Mouse (Mus musculus) T-helper 1 cell (primary cell): ENCODE data around the gene Arf1.

Experiments used
- in situ Hi-C: fragments of 300-600 bp; cut with MboI, MseI; formaldehyde crosslinking; loops from one replicate; pipeline ENCODE4 v1.15.1; 2025; ENCODE audit warnings: high pct_unique_total_duplicates

Arf1 gene

GRCm38 (mm10) chr11:59226787-59227603 lies 1.1 kb downstream of the Arf1 start:
- in situ Hi-C loops: no loop called here

DNA sequence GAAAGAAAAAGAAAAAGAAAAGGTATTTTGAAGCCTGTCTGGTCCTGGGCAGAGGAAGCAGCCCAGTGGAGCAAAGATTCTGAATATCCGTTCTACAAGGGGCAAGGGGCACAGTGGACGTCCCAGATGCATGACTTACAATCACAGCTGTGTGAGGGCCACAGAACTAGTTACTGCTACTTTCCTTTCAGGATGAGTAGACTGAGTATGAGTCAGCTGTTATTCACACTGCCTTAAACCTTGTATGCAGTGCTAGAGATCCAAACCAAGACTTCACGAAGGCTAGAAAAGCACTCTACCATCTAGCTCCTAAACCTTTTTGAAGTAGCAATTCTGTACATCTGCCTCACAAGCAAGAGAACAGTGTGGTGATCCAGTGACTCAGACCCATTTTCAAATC lies 1.8 kb downstream of the Arf1 start:
- in situ Hi-C loops: no loop called here

- in situ Hi-C loops: no loop called here
Measured at GRCm38 (mm10) chr11:59225167-59225566, 2.9 kb downstream of the Arf1 start.

GRCm38 (mm10) chr11:59224470-59224869 lies 3.6 kb downstream of the Arf1 start:
- in situ Hi-C loops: no loop called here

GRCm38 (mm10) chr11:59224025-59224424 lies 4.0 kb downstream of the Arf1 start:
- in situ Hi-C loops: no loop called here

- in situ Hi-C loops: no loop called here
Measured at GRCm38 (mm10) chr11:59222306-59222705, 5.8 kb downstream of the Arf1 start.

- in situ Hi-C loops: no loop called here
Measured at GRCm38 (mm10) chr11:59221604-59222003, 6.5 kb downstream of the Arf1 start.

DNA sequence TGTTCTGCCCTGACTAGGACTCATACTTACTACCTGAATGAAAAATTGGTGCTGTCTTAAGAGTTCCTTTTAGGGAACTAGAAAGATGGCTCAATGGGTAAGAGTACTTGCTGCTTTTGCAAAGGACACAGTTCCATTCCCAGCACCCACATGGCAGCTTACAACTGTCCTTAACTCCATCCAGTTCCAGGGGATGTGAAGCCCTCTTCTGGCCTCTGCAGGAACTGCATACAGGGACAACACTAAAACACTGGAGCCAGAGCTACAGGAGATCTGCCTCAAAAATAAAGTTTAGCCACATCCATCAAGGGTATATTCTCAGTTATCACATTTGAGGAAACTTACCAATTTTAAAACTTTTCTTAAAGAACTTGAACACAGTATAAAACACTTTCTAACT lies 9.0 kb downstream of the Arf1 start:
- in situ Hi-C loops: loop anchor here (10.0 kb wide), 1 partner anchor 1254 kb away; no protein-coding TSS in a partner anchor

- in situ Hi-C loops: loop anchor here (10.0 kb wide), 1 partner anchor 1254 kb away; no protein-coding TSS in a partner anchor
Measured at GRCm38 (mm10) chr11:59218389-59218998, 9.6 kb downstream of the Arf1 start.

- in situ Hi-C loops: loop anchor here (10.0 kb wide), 1 partner anchor 1252 kb away; no protein-coding TSS in a partner anchor
Measured at GRCm38 (mm10) chr11:59216955-59217354, 11.1 kb downstream of the Arf1 start.

- in situ Hi-C loops: loop anchor here (10.0 kb wide), 1 partner anchor 1248 kb away; no protein-coding TSS in a partner anchor
Measured at GRCm38 (mm10) chr11:59212892-59213494, 15.1 kb downstream of the Arf1 start.

- in situ Hi-C loops: loop anchor here (10.0 kb wide), 1 partner anchor 1248 kb away; no protein-coding TSS in a partner anchor
Measured at GRCm38 (mm10) chr11:59212320-59212719, 15.8 kb downstream of the Arf1 start.

DNA sequence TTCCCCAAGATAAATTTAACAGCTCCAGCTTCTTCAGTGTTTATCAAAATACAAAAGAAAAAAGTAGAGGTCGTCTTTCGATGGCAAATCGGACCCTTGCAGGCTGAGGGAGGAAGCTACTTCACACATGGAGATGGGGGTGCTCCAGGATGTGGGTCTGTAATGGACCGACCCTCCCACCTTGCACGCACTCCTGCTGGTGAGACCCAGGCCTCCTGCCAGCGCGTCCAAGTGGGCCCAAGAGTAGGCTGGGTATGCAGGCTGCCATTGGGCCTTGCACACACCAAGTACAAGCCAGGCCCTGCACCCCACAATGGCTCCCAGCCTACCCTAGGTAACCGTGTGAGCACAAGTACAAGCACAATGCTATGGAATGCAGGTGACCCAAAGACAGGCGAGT lies 16.5 kb downstream of the Arf1 start:
- in situ Hi-C loops: loop anchor here (10.0 kb wide), 1 partner anchor 1247 kb away; no protein-coding TSS in a partner anchor

GRCm38 (mm10) chr11:59210020-59210419 lies 18.1 kb downstream of the Arf1 start:
- in situ Hi-C loops: loop anchor here (10.0 kb wide), 1 partner anchor 1245 kb away; no protein-coding TSS in a partner anchor

DNA sequence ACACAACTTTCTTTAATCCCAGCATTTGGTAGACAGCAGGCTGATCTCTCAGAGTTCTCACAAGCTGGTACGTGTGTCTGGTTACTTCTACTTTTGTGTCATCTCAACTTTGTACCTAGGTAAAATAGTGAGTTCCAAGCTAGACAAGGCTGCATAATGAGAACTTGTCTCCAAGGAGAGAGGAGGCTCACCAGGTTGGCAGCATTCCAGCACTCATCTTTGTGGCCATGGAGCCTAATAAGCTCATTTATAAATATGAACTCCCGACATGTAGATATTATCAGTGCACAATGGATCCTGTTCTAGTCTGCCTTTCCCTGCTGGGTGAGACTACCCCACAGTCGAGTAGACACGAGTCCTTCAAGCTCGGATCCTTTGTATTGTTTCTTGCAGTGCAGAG lies 18.5 kb downstream of the Arf1 start:
- in situ Hi-C loops: no loop called here

DNA sequence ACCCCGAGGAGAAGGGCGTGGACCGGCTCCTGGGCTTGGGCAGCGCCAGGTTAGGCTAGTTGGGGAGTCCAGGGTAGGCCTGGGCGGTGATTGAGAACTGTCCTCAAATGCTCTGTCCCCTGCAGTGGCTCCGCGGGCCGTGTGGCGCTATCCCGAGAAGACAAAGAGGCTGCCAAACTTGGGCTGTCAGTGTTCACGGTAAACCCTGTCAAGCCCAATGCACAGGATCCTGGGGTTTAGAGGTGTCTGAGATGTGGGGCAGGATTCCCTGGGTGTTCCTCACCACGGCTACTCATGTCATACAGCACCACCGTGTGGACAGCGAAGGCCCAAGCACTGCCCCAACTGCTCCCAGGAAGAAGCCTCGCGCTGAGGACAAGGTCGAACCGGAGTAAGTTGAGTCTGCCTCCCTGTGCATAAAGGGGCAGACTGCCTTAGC lies 19.0 kb downstream of the Arf1 start:
- in situ Hi-C loops: no loop called here

DNA sequence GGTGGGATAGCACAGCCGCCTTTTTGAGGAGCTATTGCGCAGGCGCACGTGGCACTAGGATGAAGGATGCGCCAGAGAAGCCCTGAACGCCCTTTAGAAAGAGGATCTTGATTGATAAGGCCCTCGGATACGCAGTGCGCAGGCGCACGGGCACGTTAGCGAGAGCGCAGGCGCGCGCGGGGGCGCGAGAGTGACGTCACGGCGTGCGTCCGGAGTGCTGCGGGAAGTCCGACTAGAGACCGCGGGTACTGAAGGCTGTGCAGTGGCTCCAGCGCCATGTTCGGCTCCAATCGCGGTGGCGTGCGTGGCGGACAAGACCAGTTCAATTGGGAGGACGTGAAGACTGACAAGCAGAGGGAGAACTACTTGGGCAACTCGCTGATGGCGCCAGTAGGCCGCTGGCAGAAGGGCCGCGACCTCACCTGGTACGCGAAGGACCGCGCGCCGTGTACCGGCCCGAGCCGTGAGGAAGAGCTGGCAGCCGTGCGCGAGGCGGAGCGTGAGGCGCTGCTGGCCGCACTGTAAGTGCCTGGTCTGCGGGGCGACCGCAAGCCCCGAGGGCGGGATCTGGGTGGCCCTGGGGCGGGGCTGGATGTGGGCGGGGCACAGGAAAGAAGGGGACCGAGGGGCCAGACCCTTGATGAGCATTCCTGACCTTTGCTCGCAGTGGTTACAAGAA lies 19.8 kb downstream of the Arf1 start, which contains the start of gene 2310033P09Rik:
2310033P09Rik (plus strand) TSS at position 169 of the 679 bp plus-strand sequence.
- in situ Hi-C loops: no loop called here

- in situ Hi-C loops: no loop called here
Measured at GRCm38 (mm10) chr11:59202081-59202995, 25.7 kb downstream of the Arf1 start, which contains the start of gene Mrpl55. TSS of gene Mrpl55 (plus strand) at chr11:59202486.

DNA sequence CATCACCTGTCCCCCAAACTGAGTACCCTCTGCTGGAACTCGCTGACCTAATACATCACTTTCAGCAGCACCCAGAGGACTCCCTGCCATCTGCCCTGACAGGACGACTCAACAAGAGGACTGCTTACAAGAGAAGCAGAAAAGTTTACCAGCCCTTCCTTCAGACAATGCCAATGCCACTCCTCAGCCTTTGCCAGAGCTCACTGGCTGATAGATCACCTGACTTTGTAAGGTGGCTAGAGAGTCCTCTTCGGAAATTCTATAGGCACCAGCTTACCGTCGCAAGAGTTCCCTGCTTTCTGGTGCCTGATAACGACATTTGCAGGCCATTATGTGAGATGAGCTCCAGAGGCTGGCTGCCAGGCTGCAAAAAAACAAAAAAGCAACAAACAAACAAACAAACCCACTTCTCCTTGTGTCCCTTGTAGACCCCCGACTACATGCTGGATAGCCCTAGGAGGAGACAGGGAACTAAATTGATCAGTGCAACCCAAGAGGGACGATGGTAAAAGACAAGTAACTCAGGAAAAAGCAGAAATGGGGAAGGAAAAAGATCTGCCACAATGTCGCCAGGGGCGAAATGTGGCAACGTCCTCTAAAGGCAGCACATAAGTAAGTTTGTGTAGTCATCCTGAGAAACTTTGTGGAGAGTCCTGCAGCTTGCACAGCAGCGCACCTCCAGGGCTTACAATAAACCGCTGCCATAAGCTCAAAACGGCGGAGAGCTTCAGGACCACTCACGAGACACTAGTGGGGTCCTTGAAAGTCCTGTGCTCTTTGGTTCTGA lies 26.7 kb downstream of the Arf1 start:
- in situ Hi-C loops: no loop called here

DNA sequence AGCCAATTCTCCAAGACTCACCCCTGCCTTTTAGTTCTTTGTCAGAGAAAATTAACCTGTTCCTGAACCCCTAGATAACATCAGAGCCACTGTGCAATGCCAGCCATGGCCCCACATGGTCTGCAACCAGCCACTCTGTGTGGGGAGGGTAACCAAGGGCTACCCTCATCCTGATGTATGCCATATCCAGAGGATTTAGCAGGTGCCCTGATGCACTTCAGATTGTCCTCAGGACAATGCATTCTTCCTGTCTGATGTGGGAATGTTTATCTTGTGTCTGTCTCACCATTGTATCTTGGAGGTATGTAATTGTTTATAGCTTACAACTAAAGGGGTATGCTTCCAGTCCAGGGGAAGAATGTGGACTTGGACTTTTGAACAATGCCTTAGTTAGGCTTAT lies 31.8 kb downstream of the Arf1 start:
- in situ Hi-C loops: no loop called here
